Mouse (Mus musculus) midbrain, embryonic 13.5 days (tissue): ENCODE data around the gene Fancc. TPM values are rescaled to one million over a fixed set of nuclear protein-coding genes. Genes with fewer than 3 reads are reported as not detected.

Source experiments
- ATAC-seq: fragments of 200-750 bp; cut with Nextera tagmentation; 2 replicates; pipeline ENCODE4 v1.8.0; 2017; ENCODE audit warnings: mild to moderate bottlenecking, moderate TSS enrichment, moderate library complexity
- H3K27ac ChIP-seq: fragments of 300-500 bp; sonication (generic); 2 replicates; pipeline ENCODE4 v1.5.1; 2015; ENCODE audit warnings: inconsistent platforms, mild to moderate bottlenecking, moderate library complexity
- H3K27me3 ChIP-seq: fragments of 300-500 bp; sonication (generic); 2 replicates; pipeline ENCODE4 v1.6.1; 2015; ENCODE audit warnings: mild to moderate bottlenecking, inconsistent platforms
- H3K36me3 ChIP-seq: fragments of 300-500 bp; sonication (generic); 2 replicates; pipeline ENCODE4 v1.6.1; 2015; ENCODE audit warnings: mild to moderate bottlenecking, inconsistent platforms
- H3K4me1 ChIP-seq: fragments of 300-500 bp; sonication (generic); replicated peaks from 2 replicates; pipeline ENCODE4 v1.6.1; 2015; ENCODE audit warnings: inconsistent platforms
- H3K4me2 ChIP-seq: fragments of 300-500 bp; sonication (generic); replicated peaks from 2 replicates; pipeline ENCODE4 v1.6.1; 2015; ENCODE audit warnings: moderate library complexity, mild to moderate bottlenecking, inconsistent platforms
- H3K4me3 ChIP-seq: fragments of 300-500 bp; sonication (generic); replicated peaks from 2 replicates; pipeline ENCODE4 v1.5.1; 2015; ENCODE audit warnings: mild to moderate bottlenecking, inconsistent platforms
- H3K9ac ChIP-seq: fragments of 300-500 bp; sonication (generic); replicated peaks from 2 replicates; pipeline ENCODE4 v1.6.1; 2015; ENCODE audit warnings: mild to moderate bottlenecking, inconsistent platforms
- H3K9me3 ChIP-seq: fragments of 300-500 bp; sonication (generic); 2 replicates; pipeline ENCODE4 v1.6.1; 2016; ENCODE audit warnings: mild to moderate bottlenecking, inconsistent platforms
- WGBS: fragments of 180-500 bp; shearing (Covaris S2); methylation state at CpG from one replicate; pipeline ENCODE4 v1.1.7; 2015; 5-methylcytosine and 5-hydroxymethylcytosine counted together
- polyA plus RNA-seq: library from polyadenylated mRNA; unstranded; fragments of >200 nt; fragmentation: Nextera tagmentation; extraction: Ambion mirVana; gene quantifications from 2 replicates; pipeline ENCODE4 v1.2.1, GENCODE M21; 2015

The Fancc gene
- polyA plus RNA-seq, 1 experiment from 2014 or later: 19.7 TPM

- Histone ChIP-seq H3K4me3 (no peak overlapping the region), H3K36me3 (no peaks in the 10 kb centered on the region), H3K4me2 (no peak overlapping the region), H3K9ac (no peak overlapping the region), H3K27ac (no peak overlapping the region), H3K4me1 (peaks cover 33% of the 10 kb centered on the region), H3K27me3 (no peaks in the 10 kb centered on the region), H3K9me3 (no peaks in the 10 kb centered on the region)
- no peak for ATAC-seq
- 58% methylated on average over 3 of the region's 3 CpGs for WGBS
Observed at GRCm38 (mm10) chr13:63244425-63244824, 252.7 kb downstream of the Fancc start.

GRCm38 (mm10) chr13:63243586-63243985 lies 253.5 kb downstream of the Fancc start:
- 79% methylated on average over 5 of the region's 5 CpGs for WGBS
- H3K36me3 ChIP-seq: no peaks in the 10 kb centered on the region
- no peaks in the 10 kb centered on the region for H3K9me3 ChIP-seq
- H3K4me1 ChIP-seq: peaks cover 41% of the 10 kb centered on the region
- ATAC-seq: no peak
- no peak overlapping the region for H3K9ac ChIP-seq
- no peak overlapping the region for H3K4me2 ChIP-seq
- no peak overlapping the region for H3K27ac ChIP-seq
- no peaks in the 10 kb centered on the region for H3K27me3 ChIP-seq
- H3K4me3 ChIP-seq: no peak overlapping the region

DNA sequence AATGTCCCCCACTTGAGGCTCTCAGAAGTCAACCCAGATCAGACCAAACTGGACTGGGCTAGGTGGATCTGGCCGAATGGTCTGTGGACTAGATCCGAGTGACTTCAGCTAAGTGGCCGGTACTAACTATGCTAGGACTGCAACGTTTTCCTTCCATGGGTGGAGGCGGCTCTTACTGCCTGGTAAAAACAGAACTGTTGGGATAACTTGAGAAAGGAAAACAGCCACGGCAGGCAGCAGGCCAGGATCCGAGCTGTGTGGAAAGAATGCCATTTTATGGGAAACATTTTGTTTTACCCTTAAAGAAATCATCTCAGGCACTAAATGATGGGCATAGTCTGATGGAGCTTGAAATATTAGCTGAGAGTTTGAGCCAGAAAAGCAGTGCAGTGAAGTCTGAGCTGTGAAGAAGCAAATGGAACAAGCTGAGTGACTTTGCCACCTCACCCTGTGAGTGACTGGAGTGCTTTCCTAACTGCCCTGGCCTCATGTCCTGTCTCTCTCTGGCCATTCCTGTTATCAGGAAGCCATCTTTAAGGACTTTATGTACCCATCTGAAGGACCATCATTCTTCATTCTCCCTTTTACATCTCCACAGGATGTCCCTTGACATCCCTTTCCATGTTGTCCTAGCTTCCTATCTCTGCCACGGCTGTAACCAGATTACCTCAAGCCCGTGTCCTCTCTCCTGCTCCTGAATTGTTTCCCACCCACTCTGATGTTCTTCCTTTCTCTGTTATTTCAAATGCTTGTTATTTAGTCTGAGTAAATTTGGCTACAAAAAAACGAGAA lies 254.5 kb downstream of the Fancc start:
- WGBS: 81% methylated on average over 10 of the region's 10 CpGs

DNA sequence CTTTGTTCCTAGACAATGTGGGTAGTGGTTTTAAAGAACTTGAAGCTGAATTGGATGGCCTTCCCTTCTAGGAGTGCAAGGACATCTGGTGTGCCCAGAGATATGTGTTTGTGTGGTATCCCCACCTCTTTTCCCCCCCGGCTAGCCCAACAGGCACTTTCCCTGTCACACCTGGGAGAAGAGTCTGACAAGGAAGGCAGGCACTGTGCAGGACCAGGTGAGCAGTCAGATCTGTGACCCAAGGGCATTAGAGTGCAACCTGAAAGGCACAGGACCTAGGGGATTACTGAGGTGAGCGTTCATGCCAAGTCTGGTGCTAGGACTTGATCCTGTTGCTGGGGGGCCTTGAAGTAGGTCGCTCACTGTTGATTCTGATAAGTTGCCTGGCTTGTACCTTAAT lies 255.4 kb downstream of the Fancc start:
- H3K27me3 ChIP-seq: no peaks in the 10 kb centered on the region
- no peaks in the 10 kb centered on the region for H3K36me3 ChIP-seq
- ATAC-seq: no peak
- H3K9me3 ChIP-seq: no peaks in the 10 kb centered on the region
- 90% methylated on average over 3 of the region's 3 CpGs for WGBS
- no peak overlapping the region for H3K9ac ChIP-seq
- peaks cover 41% of the 10 kb centered on the region for H3K4me1 ChIP-seq
- H3K27ac ChIP-seq: no peak overlapping the region
- H3K4me2 ChIP-seq: peak overlapping the region; percentile 25; the same call in 1 of the 2 replicates
- H3K4me3 ChIP-seq: no peak overlapping the region

More for the DNA sequence above, 254.5 kb downstream of the Fancc start:
- no peak overlapping the region for H3K4me3 ChIP-seq
- no peak overlapping the region for H3K27ac ChIP-seq
- peaks cover 41% of the 10 kb centered on the region for H3K4me1 ChIP-seq
- H3K27me3 ChIP-seq: no peaks in the 10 kb centered on the region
- no peaks in the 10 kb centered on the region for H3K36me3 ChIP-seq
- H3K4me2 ChIP-seq: no peak overlapping the region
- no peak overlapping the region for H3K9ac ChIP-seq
- no peaks in the 10 kb centered on the region for H3K9me3 ChIP-seq
- ATAC-seq: no peak

- no peak for ATAC-seq
- Histone ChIP-seq H3K4me2 (peak overlapping the region; percentile 89), H3K27me3 (no peaks in the 10 kb centered on the region), H3K36me3 (no peaks in the 10 kb centered on the region), H3K9me3 (no peaks in the 10 kb centered on the region), H3K9ac (peak overlapping the region; percentile 83; the same call in 1 of the 2 replicates), H3K4me3 (peak overlapping the region; percentile 67), H3K4me1 (peaks cover 41% of the 10 kb centered on the region), H3K27ac (no peak overlapping the region)
- WGBS: 59% methylated on average over 5 of the region's 5 CpGs
Observed at GRCm38 (mm10) chr13:63240835-63241234, 256.2 kb downstream of the Fancc start.

GRCm38 (mm10) chr13:63239877-63240671 lies 257.0 kb downstream of the Fancc start:
- peak overlapping the region; percentile 83 for H3K9ac ChIP-seq
- peaks cover 38% of the 10 kb centered on the region for H3K4me1 ChIP-seq
- WGBS: under 1% methylated on average over 51 of the region's 51 CpGs
- peak overlapping the region; percentile 67 for H3K4me3 ChIP-seq
- peak overlapping the region; percentile 89 for H3K4me2 ChIP-seq
- no peaks in the 10 kb centered on the region for H3K9me3 ChIP-seq
- H3K27ac ChIP-seq: peak overlapping the region; percentile 57
- peak; percentile 85 for ATAC-seq
- no peaks in the 10 kb centered on the region for H3K36me3 ChIP-seq
- no peaks in the 10 kb centered on the region for H3K27me3 ChIP-seq

GRCm38 (mm10) chr13:63239301-63239804 lies 257.7 kb downstream of the Fancc start:
- H3K27me3 ChIP-seq: no peaks in the 10 kb centered on the region
- H3K9me3 ChIP-seq: no peaks in the 10 kb centered on the region
- H3K9ac ChIP-seq: peak overlapping the region; percentile 83
- H3K4me3 ChIP-seq: peak overlapping the region; percentile 67
- peak; percentile 82 for ATAC-seq
- H3K4me2 ChIP-seq: peak overlapping the region; percentile 89
- WGBS: 4% methylated on average over 11 of the region's 11 CpGs
- H3K27ac ChIP-seq: peak overlapping the region; percentile 57; the same call in 1 of the 2 replicates
- H3K36me3 ChIP-seq: no peaks in the 10 kb centered on the region
- H3K4me1 ChIP-seq: peaks cover 33% of the 10 kb centered on the region

DNA sequence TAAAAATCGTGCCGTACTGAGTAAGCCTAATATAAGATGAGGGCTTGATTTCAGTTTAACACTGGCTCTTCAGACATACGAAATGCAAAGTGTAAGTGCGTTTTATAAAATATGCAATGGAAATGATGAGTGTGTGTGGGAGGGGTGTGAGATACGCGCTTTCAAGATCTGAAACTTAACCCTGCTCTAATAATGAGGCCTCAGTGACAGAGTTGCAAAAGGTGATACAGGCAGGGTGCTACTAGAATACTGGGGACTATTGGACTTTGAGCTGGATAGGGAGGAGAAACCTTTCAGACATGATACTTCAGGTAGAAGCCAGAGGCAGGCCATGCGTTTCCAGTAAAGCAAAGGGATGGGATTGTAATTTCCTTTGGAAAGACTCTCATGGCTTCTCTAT lies 259.0 kb downstream of the Fancc start:
- no peak overlapping the region for H3K27ac ChIP-seq
- H3K27me3 ChIP-seq: no peaks in the 10 kb centered on the region
- no peak overlapping the region for H3K4me3 ChIP-seq
- H3K9ac ChIP-seq: no peak overlapping the region
- H3K4me2 ChIP-seq: no peak overlapping the region
- no peaks in the 10 kb centered on the region for H3K9me3 ChIP-seq
- H3K36me3 ChIP-seq: no peaks in the 10 kb centered on the region
- WGBS: 94% methylated on average over 7 of the region's 7 CpGs
- ATAC-seq: no peak
- peaks cover 28% of the 10 kb centered on the region for H3K4me1 ChIP-seq

DNA sequence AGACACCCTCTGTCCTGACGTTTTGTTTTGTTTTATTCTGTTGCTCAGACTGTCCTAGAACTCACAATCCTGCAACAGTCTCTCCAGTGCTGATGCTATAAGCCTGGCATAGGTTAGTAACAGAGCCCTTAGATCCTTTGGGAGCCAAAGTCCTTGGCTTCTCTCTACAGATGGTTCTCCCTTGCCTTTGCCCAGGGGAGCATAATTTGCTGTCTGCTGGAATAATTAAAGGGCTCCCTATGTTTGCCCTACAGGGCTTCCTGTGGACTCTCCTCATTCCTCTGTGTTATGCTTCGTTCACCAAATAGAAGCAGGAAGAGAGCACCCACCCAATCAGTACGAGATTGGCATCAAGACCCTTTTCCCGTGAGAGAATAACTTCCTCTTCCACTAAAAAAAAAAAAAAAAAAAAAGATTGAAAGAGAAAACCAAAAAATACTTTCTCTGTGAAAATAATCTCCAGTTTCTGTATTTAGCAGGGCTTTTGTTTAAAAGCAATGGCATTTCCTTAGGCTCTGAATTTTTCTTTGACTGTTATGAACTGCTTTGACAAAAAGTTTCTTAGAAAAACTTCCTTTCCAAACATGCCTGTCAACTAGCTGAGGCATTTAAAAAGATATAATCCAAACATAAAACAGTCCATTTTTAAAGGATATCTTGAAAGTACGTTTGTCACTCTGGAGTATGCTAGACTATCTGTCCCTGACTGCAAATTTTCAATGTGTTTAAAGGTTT lies 260.8 kb downstream of the Fancc start:
- Histone ChIP-seq H3K9me3 (no peaks in the 10 kb centered on the region), H3K9ac (no peak overlapping the region), H3K27ac (no peak overlapping the region), H3K4me3 (no peak overlapping the region), H3K4me2 (no peak overlapping the region), H3K4me1 (peaks cover 28% of the 10 kb centered on the region), H3K27me3 (no peaks in the 10 kb centered on the region), H3K36me3 (no peaks in the 10 kb centered on the region)
- WGBS: 70% methylated on average over 5 of the region's 5 CpGs
- ATAC-seq: no peak

- no peak for ATAC-seq
Observed at GRCm38 (mm10) chr13:63235551-63235950, 261.5 kb downstream of the Fancc start.

More at GRCm38 (mm10) chr13:63235551-63235950, 261.5 kb downstream of the Fancc start:
- Histone ChIP-seq H3K27ac (no peak overlapping the region), H3K4me2 (no peak overlapping the region), H3K36me3 (no peaks in the 10 kb centered on the region), H3K9me3 (no peaks in the 10 kb centered on the region), H3K4me1 (peaks cover 27% of the 10 kb centered on the region), H3K9ac (no peak overlapping the region), H3K4me3 (no peak overlapping the region), H3K27me3 (no peaks in the 10 kb centered on the region)
- 86% methylated on average over 3 of the region's 3 CpGs for WGBS
